Mouse (Mus musculus): ENCODE data around the gene Zfp597. TPM values are rescaled to one million over a fixed set of nuclear protein-coding genes. Genes with fewer than 3 reads are reported as not detected.
"Not testable (repeated sequence)": the region's sequence is repeated elsewhere in the genome, so short reads cannot be mapped to it uniquely, and the experiment has no call there.

Zfp597 gene
- polyA plus RNA-seq, 1 experiment from 2014 or later = 20.6 TPM

GRCm38 (mm10) chr16:3876346-3876745 lies 8.0 kb downstream of the Zfp597 start:
- Histone ChIP-seq H3K27ac (ENCODE audit: low read length) (no peak overlapping the region), H3K9me3 (replicated peaks; ENCODE audit: control insufficient read depth, low read length, poor library complexity, severe bottlenecking) (no peaks in the 10 kb centered on the region), H3K4me1 (ENCODE audit: control insufficient read depth, insufficient read depth, low read length) (peaks cover 18% of the 10 kb centered on the region), H3K27me3 (ENCODE audit: control insufficient read depth, insufficient read depth, low read depth, low read length) (no peaks in the 10 kb centered on the region), H3K9ac (ENCODE audit: low read depth, low read length) (no peak overlapping the region), H3K4me2 (ENCODE audit: low read length) (no peak overlapping the region), H3K36me3 (ENCODE audit: control insufficient read depth, insufficient read depth, low read length) (peaks cover 5% of the 10 kb centered on the region; the same call in 1 of the 2 replicates), H3K4me3 (ENCODE audit: low read depth, low read length) (no peak overlapping the region)
- WGBS = 97% methylated on average over 4 of the region's 4 CpGs
- no peak for ATAC-seq

GRCm38 (mm10) chr16:3872216-3873047 lies 11.9 kb downstream of the Zfp597 start, which contains the start of gene Naa60:
TSS of gene Naa60 (plus strand) at chr16:3872375.
- Histone ChIP-seq H3K4me1 (ENCODE audit: control insufficient read depth, insufficient read depth, low read length) (peaks cover 15% of the 10 kb centered on the region), H3K27ac (ENCODE audit: low read length) (peak within 1 kb of the TSS; percentile 65), H3K9ac (ENCODE audit: low read depth, low read length) (peak within 1 kb of the TSS; percentile 73), H3K4me3 (ENCODE audit: low read depth, low read length) (peak within 1 kb of the TSS; percentile 64), H3K4me2 (ENCODE audit: low read length) (peak within 1 kb of the TSS; percentile 91), H3K9me3 (replicated peaks; ENCODE audit: control insufficient read depth, low read length, poor library complexity, severe bottlenecking) (no peaks in the 10 kb centered on the region), H3K36me3 (ENCODE audit: control insufficient read depth, insufficient read depth, low read length) (0 out of 2 replicates have a peak, but pooled peaks cover 2% of the 10 kb centered on the region), H3K27me3 (ENCODE audit: control insufficient read depth, insufficient read depth, low read depth, low read length) (no peaks in the 10 kb centered on the region)
- ATAC-seq = peak; percentile 96
- WGBS = 4% methylated on average over 47 of the region's 47 CpGs

- no peaks in the 10 kb centered on the region for H3K27me3 ChIP-seq (ENCODE audit: control insufficient read depth, insufficient read depth, low read depth, low read length)
- H3K4me3 ChIP-seq (ENCODE audit: low read depth, low read length) = peak overlapping the region; percentile 64
- 0 out of 2 replicates have a peak, but pooled peaks cover 2% of the 10 kb centered on the region for H3K36me3 ChIP-seq (ENCODE audit: control insufficient read depth, insufficient read depth, low read length)
- H3K9me3 ChIP-seq (replicated peaks; ENCODE audit: control insufficient read depth, low read length, poor library complexity, severe bottlenecking) = no peaks in the 10 kb centered on the region
- 1% methylated on average over 16 of the region's 16 CpGs for WGBS
- ATAC-seq = peak; percentile 38; the same call in 1 of the 2 replicates
- peak overlapping the region; percentile 73 for H3K9ac ChIP-seq (ENCODE audit: low read depth, low read length)
- H3K4me1 ChIP-seq (ENCODE audit: control insufficient read depth, insufficient read depth, low read length) = peaks cover 15% of the 10 kb centered on the region
- peak overlapping the region; percentile 65 for H3K27ac ChIP-seq (ENCODE audit: low read length)
- peak overlapping the region; percentile 91 for H3K4me2 ChIP-seq (ENCODE audit: low read length)
Observed at GRCm38 (mm10) chr16:3871815-3872214, 12.5 kb downstream of the Zfp597 start.

GRCm38 (mm10) chr16:3859254-3859653 lies 25.1 kb downstream of the Zfp597 start:
- Histone ChIP-seq H3K9me3 (replicated peaks; ENCODE audit: control insufficient read depth, low read length, poor library complexity, severe bottlenecking) (no peaks in the 10 kb centered on the region), H3K4me3 (ENCODE audit: low read depth, low read length) (no peak overlapping the region), H3K27ac (ENCODE audit: low read length) (no peak overlapping the region), H3K36me3 (ENCODE audit: control insufficient read depth, insufficient read depth, low read length) (peaks cover 9% of the 10 kb centered on the region; the same call in 1 of the 2 replicates), H3K9ac (ENCODE audit: low read depth, low read length) (no peak overlapping the region), H3K27me3 (ENCODE audit: control insufficient read depth, insufficient read depth, low read depth, low read length) (no peaks in the 10 kb centered on the region), H3K4me2 (ENCODE audit: low read length) (no peak overlapping the region), H3K4me1 (ENCODE audit: control insufficient read depth, insufficient read depth, low read length) (no peaks in the 10 kb centered on the region)
- WGBS = 98% methylated on average over 4 of the region's 4 CpGs
- ATAC-seq = no peak

- WGBS = 89% methylated on average over 1 of the region's 1 CpGs
- H3K9me3 ChIP-seq (replicated peaks; ENCODE audit: control insufficient read depth, low read length, poor library complexity, severe bottlenecking) = no peaks in the 10 kb centered on the region
- H3K27ac ChIP-seq (ENCODE audit: low read length) = no peak overlapping the region
- no peak overlapping the region for H3K9ac ChIP-seq (ENCODE audit: low read depth, low read length)
- no peak overlapping the region for H3K4me3 ChIP-seq (ENCODE audit: low read depth, low read length)
- H3K36me3 ChIP-seq (ENCODE audit: control insufficient read depth, insufficient read depth, low read length) = peaks cover 6% of the 10 kb centered on the region; the same call in 1 of the 2 replicates
- ATAC-seq = no peak
- no peaks in the 10 kb centered on the region for H3K4me1 ChIP-seq (ENCODE audit: control insufficient read depth, insufficient read depth, low read length)
- H3K4me2 ChIP-seq (ENCODE audit: low read length) = no peak overlapping the region
- no peaks in the 10 kb centered on the region for H3K27me3 ChIP-seq (ENCODE audit: control insufficient read depth, insufficient read depth, low read depth, low read length)
Observed at GRCm38 (mm10) chr16:3855776-3856175, 28.6 kb downstream of the Zfp597 start.

GRCm38 (mm10) chr16:3854437-3855182 lies 29.8 kb downstream of the Zfp597 start:
- no peak overlapping the region for H3K4me2 ChIP-seq (ENCODE audit: low read length)
- 38% methylated on average over 11 of the region's 11 CpGs for WGBS
- peaks cover 3% of the 10 kb centered on the region; the same call in 1 of the 2 replicates for H3K36me3 ChIP-seq (ENCODE audit: control insufficient read depth, insufficient read depth, low read length)
- no peak overlapping the region for H3K4me3 ChIP-seq (ENCODE audit: low read depth, low read length)
- H3K27ac ChIP-seq (ENCODE audit: low read length) = no peak overlapping the region
- no peak for ATAC-seq
- H3K27me3 ChIP-seq (ENCODE audit: control insufficient read depth, insufficient read depth, low read depth, low read length) = no peaks in the 10 kb centered on the region
- H3K9ac ChIP-seq (ENCODE audit: low read depth, low read length) = no peak overlapping the region
- no peaks in the 10 kb centered on the region; the same call in 1 of the 2 replicates for H3K4me1 ChIP-seq (ENCODE audit: control insufficient read depth, insufficient read depth, low read length)
- no peaks in the 10 kb centered on the region for H3K9me3 ChIP-seq (replicated peaks; ENCODE audit: control insufficient read depth, low read length, poor library complexity, severe bottlenecking)

- Histone ChIP-seq H3K9me3 (replicated peaks; ENCODE audit: control insufficient read depth, low read length, poor library complexity, severe bottlenecking) (no peaks in the 10 kb centered on the region), H3K4me1 (ENCODE audit: control insufficient read depth, insufficient read depth, low read length) (peaks cover 6% of the 10 kb centered on the region), H3K4me3 (ENCODE audit: low read depth, low read length) (no peak overlapping the region), H3K9ac (ENCODE audit: low read depth, low read length) (no peak overlapping the region), H3K36me3 (ENCODE audit: control insufficient read depth, insufficient read depth, low read length) (peaks cover 3% of the 10 kb centered on the region; the same call in 1 of the 2 replicates), H3K4me2 (ENCODE audit: low read length) (no peak overlapping the region), H3K27ac (ENCODE audit: low read length) (no peak overlapping the region), H3K27me3 (ENCODE audit: control insufficient read depth, insufficient read depth, low read depth, low read length) (no peaks in the 10 kb centered on the region)
- no peak for ATAC-seq
- 37% methylated on average over 12 of the region's 12 CpGs for WGBS
Observed at GRCm38 (mm10) chr16:3852586-3852985, 31.8 kb downstream of the Zfp597 start.

- not testable (repeated sequence) for H3K4me3 ChIP-seq (ENCODE audit: low read depth, low read length); H3K9ac ChIP-seq (ENCODE audit: low read depth, low read length); H3K4me1 ChIP-seq (ENCODE audit: control insufficient read depth, insufficient read depth, low read length); H3K4me2 ChIP-seq (ENCODE audit: low read length); H3K36me3 ChIP-seq (ENCODE audit: control insufficient read depth, insufficient read depth, low read length); H3K27me3 ChIP-seq (ENCODE audit: control insufficient read depth, insufficient read depth, low read depth, low read length); ATAC-seq; H3K27ac ChIP-seq (ENCODE audit: low read length); H3K9me3 ChIP-seq (replicated peaks; ENCODE audit: control insufficient read depth, low read length, poor library complexity, severe bottlenecking)
- 85% methylated on average over 13 of the region's 13 CpGs for WGBS
Observed at GRCm38 (mm10) chr16:3851301-3851700, 33.1 kb downstream of the Zfp597 start.

Data from midbrain, embryonic 16.5 days (tissue).